Mouse (Mus musculus) limb, embryonic 14.5 days (tissue): ENCODE results near the gene Klf6. TPM values are rescaled to one million over a fixed set of nuclear protein-coding genes. Genes with fewer than 3 reads are reported as not detected.

Source experiments
- ATAC-seq: fragments of 200-750 bp; cut with Nextera tagmentation; 2 replicates; pipeline ENCODE4 v1.8.0; 2017; ENCODE audit warnings: low read depth, moderate number of reproducible peaks, moderate TSS enrichment; ENCODE audit not compliant: low FRiP score
- DNase-seq: peaks from one replicate; pipeline ENCODE4 v3.0.0-alpha.2; 2015; ENCODE audit warnings: low spot score
- H3K27ac ChIP-seq: fragments of 300-500 bp; sonication (generic); replicated peaks from 2 replicates; pipeline ENCODE4 v1.5.1; 2014; ENCODE audit warnings: low read depth, mild to moderate bottlenecking, low read length, moderate library complexity, mixed read lengths
- H3K27me3 ChIP-seq: fragments of 300-500 bp; sonication (generic); 2 replicates; pipeline ENCODE4 v1.6.1; 2014; ENCODE audit warnings: low read length, mixed read lengths; ENCODE audit not compliant: control insufficient read depth, insufficient read depth
- H3K36me3 ChIP-seq: fragments of 300-500 bp; sonication (generic); 2 replicates; pipeline ENCODE4 v1.6.1; 2014; ENCODE audit warnings: mild to moderate bottlenecking, low read length, moderate library complexity, mixed read lengths; ENCODE audit not compliant: control insufficient read depth, insufficient read depth
- H3K4me1 ChIP-seq: fragments of 300-500 bp; sonication (generic); 2 replicates; pipeline ENCODE4 v1.6.1; 2014; ENCODE audit warnings: antibody characterized with exemption, low read length, mixed read lengths; ENCODE audit not compliant: control insufficient read depth, insufficient read depth
- H3K4me2 ChIP-seq: fragments of 300-500 bp; sonication (generic); replicated peaks from 2 replicates; pipeline ENCODE4 v1.6.1; 2014; ENCODE audit warnings: low read depth, mild to moderate bottlenecking, low read length, moderate library complexity; ENCODE audit not compliant: severe bottlenecking
- H3K4me3 ChIP-seq: fragments of 300-500 bp; sonication (generic); replicated peaks from 2 replicates; pipeline ENCODE4 v1.5.1; 2014; ENCODE audit warnings: low read length
- H3K9ac ChIP-seq: fragments of 300-500 bp; sonication (generic); 2 replicates; pipeline ENCODE4 v1.6.1; 2014; ENCODE audit warnings: mild to moderate bottlenecking, low read depth, low read length, moderate library complexity; ENCODE audit not compliant: severe bottlenecking
- H3K9me3 ChIP-seq: fragments of 300-500 bp; sonication (generic); 2 replicates; pipeline ENCODE4 v1.6.1; 2016; ENCODE audit warnings: low read length; ENCODE audit not compliant: control insufficient read depth
- POLR2A ChIP-seq: fragments of 200-500 bp; IDR thresholded peaks from 2 replicates; pipeline ENCODE4 v1.8.0; 2012; ENCODE audit warnings: inconsistent platforms, mild to moderate bottlenecking, moderate library complexity, borderline replicate concordance; ENCODE audit not compliant: insufficient read depth, insufficient read length; ENCODE audit errors: extremely low read depth
- WGBS: fragments of 180-500 bp; shearing (Covaris S2); extraction: QIAGEN DNeasy Blood & Tissue Kit; methylation state at CpG from one replicate; pipeline ENCODE4 v1.1.7; 2014; 5-methylcytosine and 5-hydroxymethylcytosine counted together
- polyA plus RNA-seq, 2 experiments: library from polyadenylated mRNA; depleted of rRNA in 1 of 2; stranded (reverse) in 1 of 2; unstranded in 1 of 2; fragments of >200 nt; fragmentation: Nextera tagmentation in 1 of 2; extraction: Ambion mirVana in 1 of 2; gene quantifications; 2 replicates each; pipeline versions ENCODE4 v1.2.1 to v1.2.3; 2012 to 2014

Klf6 gene
- polyA plus RNA-seq (2012; rRNA removed) (24.5 and 24.7 TPM in 2 replicates), polyA plus RNA-seq (2014; fragmentation: Nextera tagmentation; extraction: Ambion mirVana) (79.1 and 86.4 TPM in 2 replicates)

GRCm38 (mm10) chr13:5861157-5862002 is at the start of gene Klf6:
Gene Klf6, plus strand, starts transcription at chr13:5861482.
- Histone ChIP-seq H3K27me3 (no peaks in the 10 kb centered on the region), H3K27ac (peak within 1 kb of the TSS; percentile 99), H3K4me3 (peak within 1 kb of the TSS; percentile 75), H3K9ac (peak within 1 kb of the TSS; percentile 93), H3K4me1 (peaks cover 18% of the 10 kb centered on the region; the same call in 1 of the 2 replicates), H3K9me3 (no peaks in the 10 kb centered on the region), H3K4me2 (peak within 1 kb of the TSS; percentile 87), H3K36me3 (peaks cover 18% of the 10 kb centered on the region)
- DNase-seq: peak; percentile 98
- WGBS: under 1% methylated on average over 54 of the region's 60 CpGs
- TF ChIP-seq POLR2A: peak; percentile 100; the same call in 1 of the 2 replicates
- peak; percentile 99 for ATAC-seq

GRCm38 (mm10) chr13:5813433-5813832 is 47.8 kb upstream of the Klf6 start:
- 88% methylated on average over 9 of the region's 9 CpGs for WGBS
- H3K9ac ChIP-seq: no peak overlapping the region
- no peaks in the 10 kb centered on the region for H3K36me3 ChIP-seq
- no peaks in the 10 kb centered on the region for H3K27me3 ChIP-seq
- H3K4me1 ChIP-seq: no peaks in the 10 kb centered on the region
- H3K9me3 ChIP-seq: no peaks in the 10 kb centered on the region
- DNase-seq: no peak
- no peak for TF ChIP-seq POLR2A
- H3K27ac ChIP-seq: no peak overlapping the region
- no peak for ATAC-seq
- H3K4me3 ChIP-seq: no peak overlapping the region
- H3K4me2 ChIP-seq: no peak overlapping the region

- H3K27me3 ChIP-seq: no peaks in the 10 kb centered on the region
- H3K36me3 ChIP-seq: no peaks in the 10 kb centered on the region
- H3K9ac ChIP-seq: no peak overlapping the region
- 79% methylated on average over 3 of the region's 3 CpGs for WGBS
- no peak overlapping the region for H3K27ac ChIP-seq
- H3K4me2 ChIP-seq: no peak overlapping the region
- no peak overlapping the region for H3K4me3 ChIP-seq
- no peak for DNase-seq
- H3K4me1 ChIP-seq: no peaks in the 10 kb centered on the region
- ATAC-seq: no peak
- TF ChIP-seq POLR2A: no peak
- H3K9me3 ChIP-seq: no peaks in the 10 kb centered on the region
Measured at GRCm38 (mm10) chr13:5817250-5817649, 44.0 kb upstream of the Klf6 start.

GRCm38 (mm10) chr13:5819173-5819572 is 42.1 kb upstream of the Klf6 start:
- Histone ChIP-seq H3K9me3 (no peaks in the 10 kb centered on the region), H3K4me3 (no peak overlapping the region), H3K27me3 (no peaks in the 10 kb centered on the region), H3K27ac (no peak overlapping the region), H3K4me2 (no peak overlapping the region), H3K36me3 (no peaks in the 10 kb centered on the region), H3K9ac (no peak overlapping the region), H3K4me1 (0 out of 2 replicates have a peak, but pooled peaks cover 4% of the 10 kb centered on the region)
- no peak for TF ChIP-seq POLR2A
- WGBS: 67% methylated on average over 3 of the region's 3 CpGs
- DNase-seq (no peak), ATAC-seq (no peak)

- no peak for TF ChIP-seq POLR2A
- Histone ChIP-seq H3K27me3 (no peaks in the 10 kb centered on the region), H3K4me3 (no peak overlapping the region), H3K4me1 (peaks cover 10% of the 10 kb centered on the region), H3K27ac (no peak overlapping the region), H3K36me3 (no peaks in the 10 kb centered on the region), H3K9ac (no peak overlapping the region), H3K4me2 (no peak overlapping the region), H3K9me3 (no peaks in the 10 kb centered on the region)
- DNase-seq: no peak
- whole genome bisulfite sequencing: 54% methylated on average over 11 of the region's 11 CpGs
- no peak for ATAC-seq
Measured at GRCm38 (mm10) chr13:5822586-5822985, 38.7 kb upstream of the Klf6 start.
